Mouse (Mus musculus) hematopoietic stem cell, adult 5-6 weeks (primary cell): ENCODE measurements around the gene Syn3. TPM values are rescaled to one million over a fixed set of nuclear protein-coding genes. Genes with fewer than 3 reads are reported as not detected.
"Not testable (repeated sequence)": the region's sequence is repeated elsewhere in the genome, so short reads cannot be mapped to it uniquely, and the experiment has no call there.

Experiments
- ATAC-seq, 2 experiments: fragments of 125-278 bp in 1 of 2; replicated peaks in 1 of 2; 2 replicates each; pipeline ENCODE4 v1.8.0; 2016 to 2017; ENCODE audit warnings: inconsistent platforms in 2 of 2, mild to moderate bottlenecking in 2 of 2, moderate number of reproducible peaks in 2 of 2, low read depth in 1 of 2, moderate TSS enrichment in 1 of 2; ENCODE audit not compliant: low FRiP score in 2 of 2, poor library complexity in 2 of 2, severe bottlenecking in 2 of 2, insufficient read depth in 1 of 2, low TSS enrichment in 1 of 2
- total RNA-seq: library from RNA; stranded (forward); fragments of 172-1452, 232-1000 nt; gene quantifications from 2 replicates; pipeline ENCODE4 v1.2.3, GENCODE M21; 2017

Syn3 gene
- total RNA-seq, 1 experiment from 2014 or later: 2.6 TPM

GRCm38 (mm10) chr10:86437294-86437693 is 61.4 kb downstream of the Syn3 start:
- no peak for ATAC-seq

GRCm38 (mm10) chr10:86435006-86435405 is 63.7 kb downstream of the Syn3 start:
- not testable (repeated sequence) for ATAC-seq

- no peak for ATAC-seq
These were observed 69.0 kb downstream of the Syn3 start for GRCm38 (mm10) chr10:86429651-86430050.

DNA sequence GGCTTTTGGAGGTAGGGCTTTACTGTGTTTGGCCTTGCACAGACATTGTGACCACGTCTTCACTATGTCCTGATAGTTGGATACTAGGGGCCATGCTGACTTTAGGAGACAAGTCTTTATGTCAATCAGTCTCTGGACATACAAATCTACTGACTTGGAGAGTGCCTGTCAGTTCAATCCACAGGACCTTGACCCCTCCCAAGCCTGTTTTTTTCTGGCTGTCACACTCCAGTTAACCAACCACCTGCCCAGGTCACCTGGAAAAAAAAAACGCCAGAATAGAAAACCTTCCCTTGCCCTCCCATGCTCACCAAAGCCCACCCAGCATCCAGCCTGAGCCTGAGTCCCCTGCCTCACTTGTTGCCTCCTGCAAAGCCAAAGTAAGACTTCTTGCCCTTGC is 70.7 kb downstream of the Syn3 start:
- ATAC-seq: no peak

GRCm38 (mm10) chr10:86425690-86426530 is 72.8 kb downstream of the Syn3 start:
- ATAC-seq: no peak

DNA sequence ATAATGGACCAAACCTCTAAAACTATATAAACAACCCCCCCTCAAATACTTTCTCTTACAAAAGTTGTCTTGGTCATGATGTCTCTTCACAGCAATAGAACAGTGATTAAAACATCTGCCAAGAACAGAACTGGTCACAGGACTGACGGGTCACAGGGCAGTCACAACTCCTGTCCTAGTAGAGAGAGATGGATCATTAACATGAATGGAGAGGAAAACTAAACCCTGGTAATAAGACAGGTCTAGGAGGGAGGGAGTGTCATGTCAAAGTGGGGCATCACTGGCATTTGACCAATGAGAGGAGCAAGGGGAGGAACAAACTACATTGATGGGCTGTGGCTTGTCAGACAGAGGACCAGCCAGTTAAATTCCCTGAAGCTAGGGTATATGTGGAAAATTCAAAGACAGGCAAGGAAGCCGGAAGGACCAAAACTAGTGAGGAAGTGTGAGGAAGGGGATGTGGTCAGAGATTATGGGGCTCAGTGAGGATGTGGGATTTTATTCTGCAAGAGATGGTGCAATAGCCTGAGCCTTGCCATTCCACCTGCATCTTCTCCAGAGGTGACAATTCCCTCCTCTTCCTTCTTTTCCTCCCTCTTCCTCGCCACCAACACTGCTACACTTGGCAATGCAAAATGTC is 76.8 kb downstream of the Syn3 start:
- peak; percentile 33 to 54; a peak in 2 of 4 replicates for ATAC-seq

GRCm38 (mm10) chr10:86418931-86419330 is 79.8 kb downstream of the Syn3 start:
- peak in 1 of 2 experiments; percentile 15; a peak in 1 of 4 replicates for ATAC-seq

- ATAC-seq: no peak
These were observed 80.4 kb downstream of the Syn3 start for GRCm38 (mm10) chr10:86418345-86418744.

GRCm38 (mm10) chr10:86416806-86417205 is 81.9 kb downstream of the Syn3 start:
- no peak for ATAC-seq

DNA sequence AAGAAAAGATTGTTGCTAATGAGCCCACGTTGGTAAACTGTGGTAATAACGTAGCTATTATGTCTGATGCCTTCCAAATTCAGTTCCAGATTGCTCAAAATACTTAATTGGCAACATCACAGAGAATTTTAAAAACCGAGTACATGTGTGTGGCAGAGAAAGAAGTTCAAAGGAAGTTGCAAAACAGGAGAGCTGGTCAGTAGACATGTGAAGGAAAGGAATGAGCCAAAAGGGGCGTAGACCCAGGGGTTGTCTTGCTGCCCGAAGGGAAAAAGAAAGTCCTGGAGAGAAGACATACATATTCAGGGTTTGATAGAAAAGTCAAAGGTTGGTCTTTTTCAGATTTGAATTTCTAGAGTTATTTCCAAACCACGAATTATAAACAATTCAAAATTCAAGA is 87.8 kb downstream of the Syn3 start:
- no peak for ATAC-seq

- no peak for ATAC-seq
These were observed 91.7 kb downstream of the Syn3 start for GRCm38 (mm10) chr10:86406952-86407351.

- ATAC-seq: no peak
These were observed 100.4 kb downstream of the Syn3 start for GRCm38 (mm10) chr10:86398347-86398720.

DNA sequence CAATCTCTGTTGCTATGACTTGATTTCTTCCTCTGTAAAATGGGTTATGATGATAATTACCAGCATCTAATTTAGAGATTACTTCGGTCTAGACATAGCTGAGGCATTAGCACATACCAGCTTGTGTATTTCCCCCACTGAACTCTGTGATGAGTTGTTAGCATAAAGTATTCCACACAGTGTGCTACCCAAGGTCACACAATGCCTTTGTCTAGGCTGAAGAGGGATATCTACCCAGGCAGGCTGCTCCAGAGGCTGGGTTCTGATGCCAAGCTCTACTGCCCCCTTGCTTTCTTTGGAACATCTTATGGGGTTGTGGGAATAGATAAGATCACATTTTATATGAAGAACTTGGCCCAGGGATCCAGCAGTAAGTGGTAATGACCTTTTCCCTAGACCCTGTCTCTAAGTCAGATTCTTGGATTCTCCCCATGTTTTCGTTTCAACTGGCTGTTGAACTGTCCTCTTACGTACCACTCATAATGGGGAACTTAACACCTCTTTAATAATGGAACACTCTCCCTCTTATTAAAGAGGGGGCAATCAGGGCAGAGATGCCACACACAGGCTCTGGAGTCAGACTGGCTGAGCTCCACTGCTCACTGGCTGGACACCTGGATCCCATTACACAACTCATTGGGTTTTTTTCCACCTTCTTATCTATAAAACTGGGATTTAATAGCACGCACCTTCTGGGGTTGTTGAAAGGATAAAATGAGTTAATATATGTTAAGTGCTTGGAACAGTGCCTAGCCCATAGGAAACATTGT is 100.9 kb downstream of the Syn3 start:
- no peak for ATAC-seq

DNA sequence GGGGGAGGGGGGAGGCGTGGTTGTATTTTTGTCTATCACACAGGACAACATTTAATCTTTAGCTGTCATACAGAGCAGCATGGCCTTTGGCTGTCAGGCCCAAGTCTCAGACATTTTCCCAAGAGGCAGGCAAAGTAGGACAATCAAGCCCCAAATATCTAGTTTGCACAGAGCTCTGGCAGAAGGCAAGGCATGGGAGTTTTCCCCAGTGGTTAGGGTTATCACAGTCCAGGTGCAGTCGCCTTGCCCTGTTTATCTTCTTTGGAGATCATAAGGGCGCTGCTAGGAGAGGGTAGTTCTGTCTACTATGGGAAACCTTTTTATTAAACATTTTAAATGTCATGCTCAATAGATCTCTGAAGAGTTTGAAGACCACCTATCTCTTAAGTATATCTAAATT is 106.3 kb downstream of the Syn3 start:
- ATAC-seq: no peak

- no peak for ATAC-seq
These were observed 108.8 kb downstream of the Syn3 start for GRCm38 (mm10) chr10:86389913-86390312.

DNA sequence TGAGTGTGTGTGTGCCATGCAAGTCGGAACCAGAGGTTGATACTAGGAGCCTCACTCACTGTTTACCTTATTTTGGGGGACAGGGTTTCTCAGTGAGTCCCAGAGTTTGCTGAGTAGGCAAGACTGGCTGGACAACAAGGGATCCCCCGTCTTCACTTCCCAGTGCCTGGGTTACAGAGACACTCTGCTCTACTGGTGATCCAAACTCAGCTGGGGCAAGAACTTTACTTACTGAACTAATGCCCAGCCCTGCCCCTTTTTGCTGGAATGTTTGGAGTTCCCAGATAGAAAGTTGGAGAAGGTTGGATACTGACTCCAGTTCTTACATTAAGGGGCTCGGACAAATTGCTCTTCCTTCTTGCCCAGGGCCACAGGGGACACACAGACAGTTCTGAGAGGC is 109.3 kb downstream of the Syn3 start:
- ATAC-seq: no peak

DNA sequence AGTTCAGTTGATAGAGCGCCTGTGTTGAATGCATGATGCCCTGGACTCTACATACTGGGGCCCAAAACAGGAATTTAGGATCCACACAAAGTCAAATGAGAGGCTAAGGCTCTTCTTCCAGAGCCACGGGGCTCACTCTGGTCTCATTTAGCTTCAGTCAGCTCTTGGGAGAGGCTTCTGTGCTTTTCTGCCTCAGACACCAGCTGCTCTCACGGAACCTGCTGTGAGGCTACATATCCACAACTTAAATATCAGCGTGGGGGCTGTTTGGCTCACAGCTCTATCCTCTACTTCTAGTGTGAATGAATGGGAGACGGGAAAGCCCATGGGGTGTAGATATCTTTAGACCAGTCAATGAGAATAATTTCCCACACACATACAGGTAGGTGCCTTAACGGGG is 109.9 kb downstream of the Syn3 start:
- no peak for ATAC-seq

DNA sequence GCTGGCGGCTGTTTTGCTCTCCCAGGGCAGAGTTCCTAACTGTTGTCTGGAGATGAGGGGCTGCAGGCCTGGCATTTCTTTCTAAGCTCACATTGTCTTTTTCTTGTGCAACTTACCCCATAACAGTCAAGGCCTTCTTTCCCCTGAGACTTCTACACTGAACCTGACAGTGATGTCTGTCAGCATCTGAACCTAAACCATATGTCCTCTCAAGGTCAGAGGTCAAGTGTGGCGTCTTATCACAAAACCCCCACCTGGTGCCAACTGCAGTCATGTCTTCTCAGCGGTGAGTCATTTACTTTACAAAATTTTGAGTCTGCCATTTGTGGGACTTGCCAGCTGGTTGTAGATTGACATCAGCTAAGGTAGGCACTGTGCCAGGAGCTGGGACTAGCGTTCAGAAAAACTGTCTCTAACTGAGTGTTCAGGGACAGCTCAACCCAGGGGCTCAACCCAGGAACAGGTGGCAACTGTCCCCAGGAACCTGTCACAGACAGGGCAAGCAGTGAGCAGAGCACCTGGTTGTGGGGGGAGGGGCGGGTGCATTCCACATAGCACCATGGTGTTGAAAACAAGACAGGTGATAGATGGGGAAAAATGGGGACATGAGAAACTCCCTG is 110.8 kb downstream of the Syn3 start:
- no peak for ATAC-seq
